Mouse (Mus musculus): Measurements from ENCODE around the gene Ermap. TPM values are rescaled to one million over a fixed set of nuclear protein-coding genes. Genes with fewer than 3 reads are reported as not detected.

Gene Ermap
- polyA plus RNA-seq, 1 experiment from 2014 or later, result 11.1 TPM

- no peak for ATAC-seq (ENCODE audit: low FRiP score)
- no peaks in the 10 kb centered on the region for H3K9me3 ChIP-seq (ENCODE audit: control insufficient read depth, low read length)
- no peak overlapping the region for H3K9ac ChIP-seq (ENCODE audit: low read depth, low read length)
- no peak overlapping the region for H3K4me3 ChIP-seq (ENCODE audit: low read depth, low read length)
- H3K27ac ChIP-seq (ENCODE audit: low read depth, low read length), result no peak overlapping the region
- H3K36me3 ChIP-seq (ENCODE audit: control insufficient read depth, insufficient read depth, low read length), result 0 out of 2 replicates have a peak, but pooled peaks cover 3% of the 10 kb centered on the region
- H3K27me3 ChIP-seq (ENCODE audit: control insufficient read depth, insufficient read depth, low read length), result no peaks in the 10 kb centered on the region
- H3K4me1 ChIP-seq (replicated peaks; ENCODE audit: control insufficient read depth, insufficient read depth, low read length), result no peaks in the 10 kb centered on the region; the same call in 1 of the 2 replicates
- no peak overlapping the region for H3K4me2 ChIP-seq (replicated peaks; ENCODE audit: low read depth, low read length)
- DNase-seq (ENCODE audit: low spot score), result no peak
- WGBS, result 80% methylated on average over 9 of the region's 9 CpGs
Measured at GRCm38 (mm10) chr4:119125577-119126270, 64.1 kb downstream of the Ermap start.

MicroRNAs encoded within 50 kb of the gene (microRNA counts, 519-probe panel; counts per million panel counts)
- not detected for microRNA mmu-miR-1957

Other genes with a start within 250 kb of the Ermap start
- gene Lao1, start 228.4 kb downstream of the Ermap start, polyA plus RNA-seq (2014; fragmentation: Nextera tagmentation; extraction: Ambion mirVana), result not detected in 2 replicates
- gene Slc2a1, start 81.3 kb downstream of the Ermap start, polyA plus RNA-seq (2014; fragmentation: Nextera tagmentation; extraction: Ambion mirVana), result 134 and 137 TPM in 2 replicates
- 7.4 and 8.3 TPM in 2 replicates for gene Zfp691, start 15.8 kb downstream of the Ermap start, polyA plus RNA-seq (2014; fragmentation: Nextera tagmentation; extraction: Ambion mirVana)
- gene Svbp, start 5.3 kb upstream of the Ermap start, polyA plus RNA-seq (2014; fragmentation: Nextera tagmentation; extraction: Ambion mirVana), result 177 and 201 TPM in 2 replicates
- gene Tmem269, start 28.2 kb upstream of the Ermap start, polyA plus RNA-seq (2014; fragmentation: Nextera tagmentation; extraction: Ambion mirVana), result not detected in 2 replicates
- gene AU022252, start 42.7 kb upstream of the Ermap start, polyA plus RNA-seq (2014; fragmentation: Nextera tagmentation; extraction: Ambion mirVana), result 31.1 and 37.0 TPM in 2 replicates
- gene P3h1, start 42.9 kb upstream of the Ermap start, polyA plus RNA-seq (2014; fragmentation: Nextera tagmentation; extraction: Ambion mirVana), result 15.4 and 17.9 TPM in 2 replicates
- 0.18 and 0.25 TPM in 2 replicates for gene Cldn19, start 65.4 kb upstream of the Ermap start, polyA plus RNA-seq (2014; fragmentation: Nextera tagmentation; extraction: Ambion mirVana)
- 1,193 and 1,290 TPM in 2 replicates for gene Ybx1, start 104.6 kb upstream of the Ermap start, polyA plus RNA-seq (2014; fragmentation: Nextera tagmentation; extraction: Ambion mirVana)
- 109 and 115 TPM in 2 replicates for gene Ppih, start 130.5 kb upstream of the Ermap start, polyA plus RNA-seq (2014; fragmentation: Nextera tagmentation; extraction: Ambion mirVana)
- 12.6 and 13.9 TPM in 2 replicates for gene Ccdc30, start 225.5 kb upstream of the Ermap start, polyA plus RNA-seq (2014; fragmentation: Nextera tagmentation; extraction: Ambion mirVana)
- gene Ppcs, start 232.4 kb upstream of the Ermap start, polyA plus RNA-seq (2014; fragmentation: Nextera tagmentation; extraction: Ambion mirVana), result 21.0 and 25.5 TPM in 2 replicates
- 0.23 and 0.29 TPM in 2 replicates for gene Zmynd12, start 232.8 kb upstream of the Ermap start, polyA plus RNA-seq (2014; fragmentation: Nextera tagmentation; extraction: Ambion mirVana)

All from hindbrain, embryonic 11.5 days (tissue).